Mouse (Mus musculus): ENCODE measurements around the gene Syap1. TPM values are rescaled to one million over a fixed set of nuclear protein-coding genes. Genes with fewer than 3 reads are reported as not detected.

Syap1 gene
- polyA plus RNA-seq, 1 experiment from 2014 or later, result 30.9 TPM

MicroRNA genes within 50 kb of the gene (microRNA counts, 519-probe panel; counts per million panel counts)
- 32.2 counts per million for microRNA mmu-miR-3473

Small RNA genes lying within 50 kb of the gene (microRNA-seq; reads per million reads assigned to microRNA genes)
- gene Mir3473a (ENCODE audit: borderline number of aligned reads), result not detected

Other genes with a start within 250 kb of the Syap1 start
- gene Reps2, start 244.8 kb downstream of the Syap1 start, polyA plus RNA-seq (2014; fragmentation: Nextera tagmentation; extraction: Ambion mirVana), result 0.36 and 0.61 TPM in 2 replicates
- 441 and 477 TPM in 2 replicates for gene Rbbp7, start 128.0 kb downstream of the Syap1 start, polyA plus RNA-seq (2014; fragmentation: Nextera tagmentation; extraction: Ambion mirVana)
- gene Txlng, start 59.0 kb downstream of the Syap1 start, polyA plus RNA-seq (2014; fragmentation: Nextera tagmentation; extraction: Ambion mirVana), result 11.8 and 12.7 TPM in 2 replicates
- gene Ctps2, start 12.8 kb upstream of the Syap1 start, polyA plus RNA-seq (2014; fragmentation: Nextera tagmentation; extraction: Ambion mirVana), result 57.5 and 69.2 TPM in 2 replicates
- 0.63 TPM in 1 of 2 replicates, not detected in the other for gene S100g, start 76.2 kb upstream of the Syap1 start, polyA plus RNA-seq (2014; fragmentation: Nextera tagmentation; extraction: Ambion mirVana)